Mouse (Mus musculus) MEL (cell line): ENCODE measurements around the gene Cadps. TPM values are rescaled to one million over a fixed set of nuclear protein-coding genes. Genes with fewer than 3 reads are reported as not detected.

Experiments used
- DNase-seq: peaks from one replicate; pipeline ENCODE4 v3.0.0; 2011; ENCODE audit warnings: low read depth, low spot score
- H3K27ac ChIP-seq: 2 replicates; pipeline ENCODE4 v1.5.1; 2012; ENCODE audit warnings: low read depth, mild to moderate bottlenecking, control low read depth, low read length, moderate library complexity; ENCODE audit not compliant: control insufficient read depth
- H3K27me3 ChIP-seq, 2 experiments: fragments of 150-350 bp in 1 of 2; sonication (generic) in 1 of 2; 2 replicates each; pipeline ENCODE4 v1.6.1; 2012; ENCODE audit warnings: low read length in 2 of 2, mild to moderate bottlenecking in 2 of 2, improper control_type of control experiment in 1 of 2, moderate library complexity in 1 of 2; ENCODE audit not compliant: insufficient read depth in 2 of 2, control insufficient read depth in 1 of 2
- H3K36me3 ChIP-seq, 2 experiments: 2 replicates each; pipeline ENCODE4 v1.6.1; 2012 to 2014; ENCODE audit warnings: low read length in 2 of 2, improper control_type of control experiment in 1 of 2, inconsistent platforms in 1 of 2, mild to moderate bottlenecking in 1 of 2; ENCODE audit not compliant: insufficient read depth in 2 of 2, control insufficient read depth in 1 of 2
- H3K4me1 ChIP-seq, 2 experiments: fragments of 150-350 bp in 1 of 2; sonication (generic) in 1 of 2; 2 replicates each; pipeline ENCODE4 v1.6.1; 2012; ENCODE audit warnings: low read length in 2 of 2, improper control_type of control experiment in 1 of 2, mild to moderate bottlenecking in 1 of 2; ENCODE audit not compliant: insufficient read depth in 2 of 2, control insufficient read depth in 1 of 2
- H3K4me3 ChIP-seq, 2 experiments: fragments of 150-350 bp in 1 of 2; sonication (generic) in 1 of 2; 2 replicates each; pipeline ENCODE4 v1.5.1; 2012; ENCODE audit warnings: low read depth in 2 of 2, low read length in 2 of 2, mild to moderate bottlenecking in 2 of 2, moderate library complexity in 2 of 2, control low read depth in 1 of 2, improper control_type of control experiment in 1 of 2; ENCODE audit not compliant: control insufficient read depth in 1 of 2, insufficient read depth in 1 of 2
- H3K79me2 ChIP-seq: 2 replicates; pipeline ENCODE4 v1.6.1; 2012; ENCODE audit warnings: mild to moderate bottlenecking, low read length, moderate library complexity; ENCODE audit not compliant: control insufficient read depth, poor library complexity, insufficient read depth
- H3K9ac ChIP-seq: 2 replicates; pipeline ENCODE4 v1.6.1; 2012; ENCODE audit warnings: low read depth, mild to moderate bottlenecking, control low read depth, low read length, moderate library complexity; ENCODE audit not compliant: control insufficient read depth, poor library complexity, severe bottlenecking
- H3K9me3 ChIP-seq: fragments of 150-350 bp; sonication (generic); replicated peaks from 2 replicates; pipeline ENCODE4 v1.6.1; 2012; ENCODE audit warnings: mild to moderate bottlenecking, low read length, improper control_type of control experiment, moderate library complexity; ENCODE audit not compliant: insufficient read depth
- BHLHE40 ChIP-seq: IDR thresholded peaks from 2 replicates; pipeline ENCODE4 v1.6.1; 2012; ENCODE audit warnings: low read depth, mild to moderate bottlenecking, inconsistent platforms, low read length, improper control_type of control experiment, borderline replicate concordance
- CHD1 ChIP-seq: IDR thresholded peaks from 2 replicates; pipeline ENCODE4 v1.6.1; 2012; ENCODE audit warnings: low read depth, mild to moderate bottlenecking, inconsistent platforms, low read length, improper control_type of control experiment
- E2F4 ChIP-seq: IDR thresholded peaks from 2 replicates; pipeline ENCODE4 v1.6.1; 2011; ENCODE audit warnings: low read depth, low read length, improper control_type of control experiment, borderline replicate concordance
- ELF1 ChIP-seq: IDR thresholded peaks from 2 replicates; pipeline ENCODE4 v1.6.1; 2014; ENCODE audit warnings: low read depth, mild to moderate bottlenecking, inconsistent platforms, low read length, improper control_type of control experiment, moderate library complexity
- EP300 ChIP-seq, 2 experiments: IDR thresholded peaks; 2 replicates each; pipeline ENCODE4 v1.6.1; 2011; ENCODE audit warnings: improper control_type of control experiment in 2 of 2, low read length in 2 of 2, low read depth in 1 of 2, mild to moderate bottlenecking in 1 of 2
- GABPA ChIP-seq: IDR thresholded peaks from 2 replicates; pipeline ENCODE4 v1.6.1; 2012; ENCODE audit warnings: low read depth, mild to moderate bottlenecking, inconsistent platforms, low read length, improper control_type of control experiment, moderate library complexity
- HCFC1 ChIP-seq: IDR thresholded peaks from 2 replicates; pipeline ENCODE4 v1.6.1; 2012; ENCODE audit warnings: low read depth, mild to moderate bottlenecking, inconsistent platforms, low read length, improper control_type of control experiment, moderate library complexity
- JUND ChIP-seq: IDR thresholded peaks from 2 replicates; pipeline ENCODE4 v1.6.1; 2011; ENCODE audit warnings: low read depth, mild to moderate bottlenecking, improper control_type of control experiment, low read length
- KAT2A ChIP-seq: conservative IDR thresholded peaks from 2 replicates; pipeline ENCODE4 v1.6.1; 2012; ENCODE audit warnings: low read depth, low read length, improper control_type of control experiment, inconsistent platforms
- MAFK ChIP-seq: IDR thresholded peaks from 2 replicates; pipeline ENCODE4 v1.6.1; 2011; ENCODE audit warnings: low read depth, mild to moderate bottlenecking, low read length, improper control_type of control experiment, borderline replicate concordance
- MAX ChIP-seq: IDR thresholded peaks from 2 replicates; pipeline ENCODE4 v1.6.1; 2011; ENCODE audit warnings: low read length, improper control_type of control experiment
- MEF2A ChIP-seq: IDR thresholded peaks from 2 replicates; pipeline ENCODE4 v1.6.1; 2014; ENCODE audit warnings: low read depth, mild to moderate bottlenecking, inconsistent platforms, low read length, improper control_type of control experiment; ENCODE audit not compliant: poor library complexity, insufficient replicate concordance, severe bottlenecking; ENCODE audit errors: extremely low read depth
- MXI1 ChIP-seq: IDR thresholded peaks from 2 replicates; pipeline ENCODE4 v1.6.1; 2011; ENCODE audit warnings: mild to moderate bottlenecking, low read depth, low read length, improper control_type of control experiment
- MYC ChIP-seq: IDR thresholded peaks from 2 replicates; pipeline ENCODE4 v1.6.1; 2011; ENCODE audit warnings: low read depth, mild to moderate bottlenecking, low read length, improper control_type of control experiment, moderate library complexity
- NELFE ChIP-seq: IDR thresholded peaks from 2 replicates; pipeline ENCODE4 v1.6.1; 2011; ENCODE audit warnings: low read depth, low read length, improper control_type of control experiment
- NRF1 ChIP-seq: IDR thresholded peaks from 2 replicates; pipeline ENCODE4 v1.6.1; 2014; ENCODE audit warnings: low read depth, mild to moderate bottlenecking, inconsistent platforms, low read length, improper control_type of control experiment, moderate library complexity; ENCODE audit not compliant: poor library complexity, insufficient read depth, severe bottlenecking
- POLR2AphosphoS5 ChIP-seq: IDR thresholded peaks from 2 replicates; pipeline ENCODE4 v1.6.1; 2012; ENCODE audit warnings: low read depth, borderline replicate concordance, mild to moderate bottlenecking, inconsistent platforms, low read length, moderate library complexity, mixed read lengths
- RAD21 ChIP-seq: IDR thresholded peaks from 2 replicates; pipeline ENCODE4 v1.6.1; 2011; ENCODE audit warnings: mild to moderate bottlenecking, low read depth, low read length, improper control_type of control experiment
- RCOR1 ChIP-seq: IDR thresholded peaks from 2 replicates; pipeline ENCODE4 v1.6.1; 2012; ENCODE audit warnings: low read depth, mild to moderate bottlenecking, inconsistent platforms, low read length, improper control_type of control experiment
- SIN3A ChIP-seq: IDR thresholded peaks from 2 replicates; pipeline ENCODE4 v1.6.1; 2012; ENCODE audit warnings: low read length, improper control_type of control experiment, inconsistent platforms
- SMC3 ChIP-seq: IDR thresholded peaks from 2 replicates; pipeline ENCODE4 v1.6.1; 2011; ENCODE audit warnings: low read depth, low read length, improper control_type of control experiment
- TBP ChIP-seq: IDR thresholded peaks from 2 replicates; pipeline ENCODE4 v1.8.0; 2011; ENCODE audit warnings: low read depth, low read length, improper control_type of control experiment
- UBTF ChIP-seq: IDR thresholded peaks from 2 replicates; pipeline ENCODE4 v1.6.1; 2012; ENCODE audit warnings: low read depth, mild to moderate bottlenecking, inconsistent platforms, low read length, improper control_type of control experiment, moderate library complexity, borderline replicate concordance; ENCODE audit not compliant: insufficient read depth
- USF1 ChIP-seq: IDR thresholded peaks from 2 replicates; pipeline ENCODE4 v1.6.1; 2014; ENCODE audit warnings: low read depth, mild to moderate bottlenecking, inconsistent platforms, low read length, improper control_type of control experiment, moderate library complexity
- USF2 ChIP-seq, 2 experiments: IDR thresholded peaks; 2 replicates each; pipeline ENCODE4 v1.6.1; 2011 to 2012; ENCODE audit warnings: improper control_type of control experiment in 2 of 2, low read length in 2 of 2, borderline replicate concordance in 1 of 2, inconsistent platforms in 1 of 2, low read depth in 1 of 2, mild to moderate bottlenecking in 1 of 2; ENCODE audit not compliant: insufficient read depth in 1 of 2
- ZMIZ1 ChIP-seq: IDR thresholded peaks from 2 replicates; pipeline ENCODE4 v1.6.1; 2012; ENCODE audit warnings: low read depth, mild to moderate bottlenecking, inconsistent platforms, low read length, improper control_type of control experiment, moderate library complexity
- polyA plus RNA-seq, 2 experiments: library from polyadenylated mRNA; stranded (reverse) in 1 of 2; unstranded in 1 of 2; fragments of >175 nt in 1 of 2; fragments of >200 nt in 1 of 2; gene quantifications; 2 replicates each; pipeline versions ENCODE4 v1.2.1 to v1.2.4; 2012; ENCODE audit warnings: low replicate concordance in 2 of 2, low read depth in 1 of 2; ENCODE audit not compliant: insufficient read length in 2 of 2, insufficient read depth in 1 of 2, missing spikeins in 1 of 2
- total RNA-seq: library from RNA; depleted of rRNA; stranded (reverse); fragments of 300-350 nt; gene quantifications from 2 replicates; pipeline ENCODE4 v1.2.3, GENCODE M21; 2012

Cadps gene
- total and polyA plus RNA-seq, 3 experiments: not detected

DNA sequence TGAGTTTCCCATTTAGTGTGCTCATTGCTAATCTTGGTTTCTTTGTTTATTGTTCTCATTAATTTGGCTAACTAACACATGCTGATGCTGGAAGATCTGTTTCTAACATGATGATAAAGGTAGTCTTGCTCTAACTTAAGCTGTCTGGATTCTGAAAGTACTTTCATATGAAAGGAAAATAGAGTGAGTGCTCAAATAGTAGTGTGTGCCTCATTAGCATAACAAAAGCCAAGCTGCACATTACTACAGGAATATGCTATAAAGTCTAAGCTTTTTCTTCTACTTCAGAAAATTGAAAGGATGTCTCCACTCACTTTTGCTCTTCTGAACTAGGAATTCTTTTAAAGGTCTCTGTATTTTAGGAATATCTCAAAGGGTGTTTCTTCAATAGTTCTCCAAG is 15.4 kb upstream of the Cadps start:
- no peak for DNase-seq
- Histone ChIP-seq H3K4me3 (no peak overlapping the region), H3K4me1 (no peaks in the 10 kb centered on the region), H3K27ac (no peak overlapping the region), H3K27me3 (no peaks in the 10 kb centered on the region), H3K36me3 (no peaks in the 10 kb centered on the region), H3K9ac (no peak overlapping the region), H3K79me2 (no peaks in the 10 kb centered on the region), H3K9me3 (no peaks in the 10 kb centered on the region)
- no peak for TF ChIP-seq GABPA
- TF ChIP-seq MAFK: no peak
- no peak for TF ChIP-seq MEF2A
- TF ChIP-seq BHLHE40: no peak
- no peak for TF ChIP-seq KAT2A
- TF ChIP-seq TBP: no peak
- no peak for TF ChIP-seq USF1
- TF ChIP-seq JUND: no peak
- no peak for TF ChIP-seq SMC3
- no peak for TF ChIP-seq UBTF
- no peak for TF ChIP-seq HCFC1
- no peak for TF ChIP-seq MAX
- TF ChIP-seq CHD1: no peak

DNA sequence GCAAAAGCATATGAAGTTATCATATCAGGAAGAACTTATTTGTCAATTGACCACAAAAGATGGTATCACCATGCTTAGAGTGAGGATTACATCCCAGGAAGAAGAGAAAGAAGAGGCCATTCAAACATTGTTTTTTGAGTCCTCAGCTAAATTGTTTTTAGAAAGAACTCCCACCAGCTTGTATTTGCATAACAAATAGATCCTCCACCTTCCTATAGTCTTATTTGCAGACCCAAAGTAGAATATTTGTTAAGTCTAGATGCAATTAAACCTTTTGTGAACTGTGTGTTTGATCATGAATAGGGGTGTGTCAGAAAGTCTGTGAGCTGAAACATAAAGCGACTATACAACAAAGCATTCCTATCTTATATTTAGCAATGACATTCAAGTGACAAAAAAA is 15.0 kb upstream of the Cadps start:
- Histone ChIP-seq H3K79me2 (no peaks in the 10 kb centered on the region), H3K27ac (no peak overlapping the region)
- TF ChIP-seq SIN3A (no peak), TBP (no peak), ZMIZ1 (no peak), UBTF (no peak)
- TF ChIP-seq, all 39 proteins: peak for 0
- Histone ChIP-seq H3K36me3 (no peaks in the 10 kb centered on the region), H3K27me3 (no peaks in the 10 kb centered on the region), H3K4me3 (no peak overlapping the region), H3K4me1 (no peaks in the 10 kb centered on the region), H3K9ac (no peak overlapping the region), H3K9me3 (no peaks in the 10 kb centered on the region)
- DNase-seq: no peak

DNA sequence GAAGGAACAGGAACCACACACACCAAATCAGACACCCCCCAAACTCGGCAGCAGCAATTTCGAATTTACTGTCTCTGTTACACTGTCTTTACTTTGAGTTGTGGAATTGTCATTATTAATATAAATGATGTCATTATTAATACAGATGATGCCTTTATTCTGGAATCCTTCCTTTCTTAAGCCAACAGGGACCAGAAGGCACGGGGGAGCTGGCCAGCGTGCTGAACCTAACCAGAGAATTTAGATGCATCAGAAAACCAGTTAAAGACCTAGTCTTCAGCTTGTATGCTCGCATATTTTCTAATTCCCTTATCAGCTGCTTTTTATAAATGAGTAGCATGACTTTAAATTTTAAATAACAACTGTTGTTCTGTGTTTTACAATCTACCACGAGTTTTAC is 902 bp upstream of the Cadps start:
- H3K27ac ChIP-seq: no peak overlapping the region
- DNase-seq: peak; percentile 7
- H3K4me3 ChIP-seq: no peak overlapping the region
- H3K9ac ChIP-seq: no peak overlapping the region
- H3K9me3 ChIP-seq: no peaks in the 10 kb centered on the region
- no peaks in the 10 kb centered on the region for H3K79me2 ChIP-seq
- H3K4me1 ChIP-seq: no peaks in the 10 kb centered on the region
- H3K27me3 ChIP-seq: no peaks in the 10 kb centered on the region
- no peaks in the 10 kb centered on the region for H3K36me3 ChIP-seq
- TF ChIP-seq USF2 (IDR thresholded peaks at IDR 0.05; ENCODE audit: borderline replicate concordance in 1 of 2, insufficient read depth in 1 of 2, low read depth in 1 of 2, low read length in 2 of 2) (no peak), ELF1 (no peak), NRF1 (no peak), UBTF (no peak), POLR2AphosphoS5 (no peak), RCOR1 (no peak), EP300 (IDR thresholded peaks at IDR 0.05; ENCODE audit: low read depth in 1 of 2, low read length in 2 of 2) (no peak), RAD21 (no peak), BHLHE40 (no peak), MYC (no peak), MXI1 (no peak), NELFE (no peak), E2F4 (no peak), JUND (no peak), GABPA (no peak)
